Mouse (Mus musculus) lung, embryonic 14.5 days (tissue): ENCODE data around the gene Tfr2. TPM values are rescaled to one million over a fixed set of nuclear protein-coding genes. Genes with fewer than 3 reads are reported as not detected.

Experiments used
- ATAC-seq: fragments of 200-750 bp; cut with Nextera tagmentation; 2 replicates; pipeline ENCODE4 v1.8.0; 2017; ENCODE audit warnings: mild to moderate bottlenecking, moderate TSS enrichment, moderate library complexity; ENCODE audit not compliant: insufficient read depth
- DNase-seq: peaks from one replicate; pipeline ENCODE4 v3.0.0-alpha.2; 2015
- H3K27ac ChIP-seq: fragments of 300-500 bp; sonication (generic); 2 replicates; pipeline ENCODE4 v1.5.1; 2014; ENCODE audit warnings: low read depth, mild to moderate bottlenecking, moderate library complexity
- H3K27me3 ChIP-seq: fragments of 300-500 bp; sonication (generic); 2 replicates; pipeline ENCODE4 v1.6.1; 2014; ENCODE audit warnings: low read length, control low read depth; ENCODE audit not compliant: insufficient read depth
- H3K36me3 ChIP-seq: fragments of 300-500 bp; sonication (generic); 2 replicates; pipeline ENCODE4 v1.6.1; 2014; ENCODE audit warnings: control low read depth; ENCODE audit not compliant: insufficient read depth
- H3K4me1 ChIP-seq: fragments of 300-500 bp; sonication (generic); 2 replicates; pipeline ENCODE4 v1.6.1; 2014; ENCODE audit warnings: antibody characterized with exemption, control low read depth; ENCODE audit not compliant: insufficient read depth
- H3K4me2 ChIP-seq: fragments of 300-500 bp; sonication (generic); 2 replicates; pipeline ENCODE4 v1.6.1; 2014; ENCODE audit warnings: mild to moderate bottlenecking
- H3K4me3 ChIP-seq: fragments of 300-500 bp; sonication (generic); 2 replicates; pipeline ENCODE4 v1.5.1; 2014; ENCODE audit warnings: low read depth, low read length
- H3K9ac ChIP-seq: fragments of 300-500 bp; sonication (generic); 2 replicates; pipeline ENCODE4 v1.6.1; 2014
- H3K9me3 ChIP-seq: fragments of 300-500 bp; sonication (generic); 2 replicates; pipeline ENCODE4 v1.6.1; 2016; ENCODE audit warnings: low read depth, low read length, control low read depth
- CTCF ChIP-seq: IDR thresholded peaks from 2 replicates; pipeline ENCODE4 v1.5.1; 2016; ENCODE audit warnings: antibody characterized with exemption, low read depth
- WGBS: fragments of 180-500 bp; shearing (Covaris S2); extraction: QIAGEN DNeasy Blood & Tissue Kit; methylation state at CpG from one replicate; pipeline ENCODE4 v1.1.7; 2014; 5-methylcytosine and 5-hydroxymethylcytosine counted together
- polyA plus RNA-seq: library from polyadenylated mRNA; unstranded; fragments of >200 nt; fragmentation: Nextera tagmentation; extraction: Ambion mirVana; gene quantifications from 2 replicates; pipeline ENCODE4 v1.2.1, GENCODE M21; 2014

Tfr2 gene
- polyA plus RNA-seq, 1 experiment from 2014 or later: 0.47 TPM

GRCm38 (mm10) chr5:137566416-137566815, 3.2 kb upstream of the Tfr2 start:
- no peak overlapping the region for H3K4me2 ChIP-seq
- TF ChIP-seq CTCF: no peak
- no peaks in the 10 kb centered on the region for H3K9me3 ChIP-seq
- DNase-seq: no peak
- H3K27ac ChIP-seq: no peak overlapping the region
- no peak for ATAC-seq
- no peaks in the 10 kb centered on the region for H3K36me3 ChIP-seq
- H3K4me1 ChIP-seq: peaks cover 4% of the 10 kb centered on the region; the same call in 1 of the 2 replicates
- H3K9ac ChIP-seq: no peak overlapping the region
- WGBS: 91% methylated on average over 5 of the region's 5 CpGs
- no peak overlapping the region for H3K4me3 ChIP-seq
- no peaks in the 10 kb centered on the region for H3K27me3 ChIP-seq

GRCm38 (mm10) chr5:137568223-137568798, 1.3 kb upstream of the Tfr2 start:
- Histone ChIP-seq H3K4me3 (no peak overlapping the region), H3K4me2 (no peak overlapping the region), H3K27me3 (no peaks in the 10 kb centered on the region), H3K4me1 (peaks cover 4% of the 10 kb centered on the region; the same call in 1 of the 2 replicates), H3K27ac (no peak overlapping the region), H3K9me3 (no peaks in the 10 kb centered on the region), H3K9ac (no peak overlapping the region), H3K36me3 (no peaks in the 10 kb centered on the region)
- TF ChIP-seq CTCF: no peak
- ATAC-seq (no peak), DNase-seq (no peak)
- 73% methylated on average over 8 of the region's 8 CpGs for WGBS

GRCm38 (mm10) chr5:137569031-137569430, 609 bp upstream of the Tfr2 start:
- Histone ChIP-seq H3K4me1 (peaks cover 4% of the 10 kb centered on the region; the same call in 1 of the 2 replicates), H3K4me3 (no peak overlapping the region), H3K9me3 (no peaks in the 10 kb centered on the region), H3K9ac (no peak overlapping the region), H3K27ac (no peak overlapping the region), H3K36me3 (no peaks in the 10 kb centered on the region), H3K4me2 (0 out of 2 replicates have a peak overlapping the region, but pooled peaks have one; percentile 12), H3K27me3 (peaks cover under 1% of the 10 kb centered on the region; the same call in 1 of the 2 replicates)
- WGBS: 53% methylated on average over 12 of the region's 12 CpGs
- no peak for TF ChIP-seq CTCF
- ATAC-seq (no peak; the same call in 1 of the 2 replicates), DNase-seq (no peak)

DNA sequence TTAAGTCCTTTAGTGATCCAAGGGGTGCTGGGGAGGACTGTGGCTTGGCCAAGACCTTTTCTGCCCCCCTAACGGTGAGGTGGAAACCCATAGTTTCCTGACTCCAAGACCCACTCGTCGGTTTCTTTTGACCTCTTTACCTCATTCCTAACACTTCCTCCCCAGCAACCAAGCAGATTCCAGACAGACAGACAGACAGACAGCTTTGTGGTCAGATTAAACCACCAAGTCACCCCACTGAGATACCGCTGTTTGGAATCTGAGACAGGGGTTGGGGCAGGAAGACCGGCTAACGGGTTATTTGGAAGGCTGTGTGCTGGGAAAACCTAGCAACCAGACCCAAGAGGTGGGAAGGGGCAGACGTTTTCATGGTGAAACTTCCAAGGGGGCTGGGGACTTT, 541 bp downstream of the Tfr2 start:
- no peak for TF ChIP-seq CTCF
- ATAC-seq (no peak), DNase-seq (no peak)
- 37% methylated on average over 7 of the region's 7 CpGs for WGBS
- H3K27me3 ChIP-seq: peaks cover 5% of the 10 kb centered on the region; the same call in 1 of the 2 replicates
- H3K4me2 ChIP-seq: peak overlapping the region; percentile 32; the same call in 1 of the 2 replicates
- peaks cover 4% of the 10 kb centered on the region; the same call in 1 of the 2 replicates for H3K4me1 ChIP-seq
- no peak overlapping the region for H3K9ac ChIP-seq
- no peak overlapping the region for H3K27ac ChIP-seq
- H3K9me3 ChIP-seq: no peaks in the 10 kb centered on the region
- H3K36me3 ChIP-seq: no peaks in the 10 kb centered on the region
- no peak overlapping the region; the same call in 1 of the 2 replicates for H3K4me3 ChIP-seq

DNA sequence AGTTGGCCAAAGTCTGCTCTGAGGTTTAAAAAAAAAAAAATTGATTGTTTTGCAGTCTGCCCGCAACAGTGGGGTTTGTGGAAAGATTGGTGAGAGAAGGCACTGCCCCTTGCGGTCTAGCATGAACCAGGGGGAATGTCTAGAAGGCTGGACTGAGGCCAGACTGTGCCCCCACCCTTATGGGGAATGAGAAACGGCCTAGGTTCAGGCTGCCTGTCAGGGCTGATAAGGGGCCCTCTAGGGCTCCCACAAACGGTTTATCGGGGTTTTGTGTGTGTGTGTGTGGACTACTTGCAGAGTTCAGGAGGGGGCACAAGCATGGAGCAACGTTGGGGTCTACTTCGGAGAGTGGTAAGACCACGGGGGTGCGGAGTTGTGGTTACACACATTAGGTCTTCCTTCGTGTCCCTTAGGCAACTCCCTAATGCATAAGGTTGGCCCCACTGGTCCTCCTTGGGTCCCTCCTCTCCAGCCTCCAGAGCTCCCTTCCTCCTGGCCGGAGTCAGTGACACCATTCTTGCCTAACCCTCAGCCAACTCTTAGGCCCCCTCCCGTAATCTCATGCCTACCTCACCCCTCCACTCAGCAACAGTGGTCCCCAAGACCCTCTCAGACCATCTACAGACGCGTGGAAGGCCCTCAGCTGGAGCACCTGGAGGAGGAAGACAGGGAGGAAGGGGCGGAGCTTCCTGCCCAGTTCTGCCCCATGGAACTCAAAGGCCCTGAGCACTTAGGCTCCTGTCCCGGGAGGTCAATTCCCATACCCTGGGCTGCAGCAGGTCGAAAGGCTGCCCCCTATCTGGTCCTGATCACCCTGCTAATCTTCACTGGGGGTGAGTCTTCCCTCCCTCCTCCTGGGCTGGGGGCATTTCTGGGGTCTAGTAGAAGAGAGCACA, 1.3 kb downstream of the Tfr2 start:
- 67% methylated on average over 17 of the region's 17 CpGs for WGBS
- no peak overlapping the region for H3K27ac ChIP-seq

DNA sequence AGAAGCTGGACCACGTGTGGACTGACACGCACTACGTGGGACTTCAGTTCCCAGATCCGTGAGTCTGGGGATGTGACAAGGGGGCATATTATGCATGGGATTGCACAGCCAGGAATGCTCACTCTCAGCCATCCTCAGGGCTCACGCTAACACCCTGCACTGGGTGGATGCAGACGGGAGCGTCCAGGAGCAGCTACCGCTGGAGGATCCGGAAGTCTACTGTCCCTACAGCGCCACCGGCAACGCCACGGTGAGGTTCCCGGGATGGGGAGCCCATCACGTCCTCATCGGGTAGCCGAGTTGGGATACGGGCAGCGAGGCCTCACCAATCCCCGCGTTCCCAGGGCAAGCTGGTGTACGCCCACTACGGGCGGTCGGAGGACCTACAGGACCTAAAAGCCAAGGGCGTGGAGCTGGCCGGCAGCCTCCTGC, 4.8 kb downstream of the Tfr2 start:
- no peaks in the 10 kb centered on the region for H3K9me3 ChIP-seq
- ATAC-seq: peak; percentile 41; the same call in 1 of the 2 replicates
- H3K36me3 ChIP-seq: no peaks in the 10 kb centered on the region
- peak; percentile 42 for DNase-seq
- H3K4me1 ChIP-seq: peaks cover 3% of the 10 kb centered on the region; the same call in 1 of the 2 replicates
- 0 out of 2 replicates have a peak overlapping the region, but pooled peaks have one; percentile 20 for H3K9ac ChIP-seq
- H3K4me3 ChIP-seq: peak overlapping the region; percentile 20; the same call in 1 of the 2 replicates
- no peak overlapping the region for H3K27ac ChIP-seq
- H3K27me3 ChIP-seq: peaks cover 5% of the 10 kb centered on the region; the same call in 1 of the 2 replicates
- WGBS: 11% methylated on average over 27 of the region's 27 CpGs
- TF ChIP-seq CTCF: peak; percentile 33
- H3K4me2 ChIP-seq: peak overlapping the region; percentile 53

More for the DNA sequence above, 1.3 kb downstream of the Tfr2 start:
- Histone ChIP-seq H3K27me3 (peaks cover 5% of the 10 kb centered on the region; the same call in 1 of the 2 replicates), H3K4me1 (peaks cover 4% of the 10 kb centered on the region; the same call in 1 of the 2 replicates), H3K4me2 (peak overlapping the region; percentile 32; the same call in 1 of the 2 replicates), H3K9me3 (no peaks in the 10 kb centered on the region), H3K4me3 (peak overlapping the region; percentile 12; the same call in 1 of the 2 replicates), H3K9ac (no peak overlapping the region; the same call in 1 of the 2 replicates), H3K36me3 (no peaks in the 10 kb centered on the region)
- DNase-seq: no peak
- ATAC-seq: peak; percentile 25; the same call in 1 of the 2 replicates
- TF ChIP-seq CTCF: no peak

DNA sequence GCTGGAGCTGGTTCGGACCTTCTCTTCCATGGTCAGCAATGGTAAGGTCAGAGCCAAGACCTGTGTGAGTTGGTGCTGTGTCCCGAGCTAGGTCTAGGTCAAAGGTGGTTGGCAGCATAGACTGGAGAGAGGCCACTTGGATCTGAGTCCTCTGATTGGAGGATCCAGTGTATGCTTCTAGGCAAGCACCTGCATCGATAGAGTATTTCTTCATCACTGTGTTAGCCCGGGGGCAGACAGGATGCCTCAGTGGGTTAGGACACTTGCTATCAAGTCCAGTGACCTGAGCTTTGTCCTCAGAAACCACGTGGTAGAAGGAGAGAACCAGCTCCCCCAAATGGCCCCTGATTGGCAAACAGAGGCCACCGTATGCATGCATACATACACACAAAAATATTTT, 10.6 kb downstream of the Tfr2 start:
- no peak for TF ChIP-seq CTCF
- Histone ChIP-seq H3K4me1 (no peaks in the 10 kb centered on the region), H3K27ac (no peak overlapping the region), H3K4me2 (no peak overlapping the region), H3K9ac (no peak overlapping the region), H3K27me3 (peaks cover 5% of the 10 kb centered on the region; the same call in 1 of the 2 replicates), H3K4me3 (no peak overlapping the region), H3K36me3 (no peaks in the 10 kb centered on the region), H3K9me3 (no peaks in the 10 kb centered on the region)
- no peak for DNase-seq
- no peak for ATAC-seq
- WGBS: 76% methylated on average over 6 of the region's 6 CpGs
